Mouse (Mus musculus) cortical plate, adult 2 months (tissue): ENCODE results near the gene Bicd1. TPM values are rescaled to one million over a fixed set of nuclear protein-coding genes. Genes with fewer than 3 reads are reported as not detected.

ENCODE experiments used
- H3K27ac ChIP-seq: fragments of 200-500 bp; 2 replicates; pipeline ENCODE4 v1.5.1; 2012; ENCODE audit warnings: low read length, control low read depth, inconsistent platforms; ENCODE audit not compliant: insufficient read depth
- H3K4me1 ChIP-seq: fragments of 200-500 bp; 2 replicates; pipeline ENCODE4 v1.6.1; 2011; ENCODE audit warnings: low read length; ENCODE audit not compliant: control insufficient read depth, insufficient read depth
- H3K4me3 ChIP-seq: fragments of 200-500 bp; 2 replicates; pipeline ENCODE4 v1.5.1; 2011; ENCODE audit warnings: mild to moderate bottlenecking, low read length, control low read depth; ENCODE audit not compliant: insufficient read depth
- CTCF ChIP-seq: fragments of 200-500 bp; IDR thresholded peaks from 2 replicates; pipeline ENCODE4 v1.5.1; 2011; ENCODE audit warnings: mild to moderate bottlenecking, control low read depth, low read length; ENCODE audit not compliant: insufficient read depth; ENCODE audit errors: extremely low read depth
- POLR2A ChIP-seq: fragments of 200-500 bp; IDR thresholded peaks from 2 replicates; pipeline ENCODE4 v1.6.1; 2011; ENCODE audit warnings: mild to moderate bottlenecking, low read length, control low read depth; ENCODE audit not compliant: insufficient read depth; ENCODE audit errors: extremely low read depth
- polyA plus RNA-seq: library from polyadenylated mRNA; depleted of rRNA; stranded (reverse); fragments of >200 nt; gene quantifications from 2 replicates; pipeline ENCODE4 v1.2.3, GENCODE M21; 2012; rRNA removed

The Bicd1 gene
- polyA plus RNA-seq, 1 experiment = 21.9 TPM

GRCm38 (mm10) chr6:149495925-149496324 lies 87.2 kb downstream of the Bicd1 start:
- H3K4me1 ChIP-seq = no peaks in the 10 kb centered on the region
- H3K4me3 ChIP-seq = no peak overlapping the region
- no peak overlapping the region for H3K27ac ChIP-seq
- no peak for TF ChIP-seq CTCF
- no peak for TF ChIP-seq POLR2A

GRCm38 (mm10) chr6:149565720-149566498 lies 157.2 kb downstream of the Bicd1 start:
- TF ChIP-seq POLR2A (peak; percentile 69; the same call in 1 of the 2 replicates), CTCF (no peak)
- H3K27ac ChIP-seq = no peak overlapping the region
- H3K4me3 ChIP-seq = peak overlapping the region; percentile 45
- no peaks in the 10 kb centered on the region for H3K4me1 ChIP-seq

- H3K4me1 ChIP-seq = no peaks in the 10 kb centered on the region
- TF ChIP-seq CTCF (no peak), POLR2A (no peak)
- H3K27ac ChIP-seq = no peak overlapping the region
- H3K4me3 ChIP-seq = no peak overlapping the region
Measured at GRCm38 (mm10) chr6:149567219-149567618, 158.5 kb downstream of the Bicd1 start.

GRCm38 (mm10) chr6:149574288-149574687 lies 165.6 kb downstream of the Bicd1 start:
- no peak overlapping the region for H3K4me3 ChIP-seq
- H3K4me1 ChIP-seq = no peaks in the 10 kb centered on the region
- no peak overlapping the region for H3K27ac ChIP-seq
- TF ChIP-seq POLR2A (no peak), CTCF (no peak)

GRCm38 (mm10) chr6:149580053-149580452 lies 171.4 kb downstream of the Bicd1 start:
- TF ChIP-seq POLR2A = no peak
- no peak for TF ChIP-seq CTCF
- Histone ChIP-seq H3K4me3 (no peak overlapping the region), H3K27ac (no peak overlapping the region), H3K4me1 (no peaks in the 10 kb centered on the region)

- TF ChIP-seq CTCF (no peak), POLR2A (no peak)
- Histone ChIP-seq H3K27ac (no peak overlapping the region), H3K4me3 (no peak overlapping the region), H3K4me1 (no peaks in the 10 kb centered on the region)
Measured at GRCm38 (mm10) chr6:149585708-149586504, 177.2 kb downstream of the Bicd1 start.

Other genes with a start within 250 kb of the Bicd1 start
- gene Amn1, start 220.2 kb upstream of the Bicd1 start, polyA plus RNA-seq = 20.6 and 22.4 TPM in 2 replicates
- 5.6 and 5.8 TPM in 2 replicates for gene Resf1, start 99.5 kb upstream of the Bicd1 start, polyA plus RNA-seq